Mouse (Mus musculus): ENCODE measurements around the gene Frat2.
A peak's percentile ranks its signal among the peaks of the same experiment; 100 is the strongest.
"Not testable (repeated sequence)": the region's sequence is repeated elsewhere in the genome, so short reads cannot be mapped to it uniquely, and the experiment has no call there.

The Frat2 gene

GRCm38 (mm10) chr19:41847992-41848851 is at the start of gene Frat2:
Frat2 (minus strand) TSS chr19:41848132.
- DNase-seq (ENCODE audit: low spot score): peak; percentile 52

- DNase-seq (ENCODE audit: low spot score): no peak
Observed at GRCm38 (mm10) chr19:41896319-41896711, 48.4 kb upstream of the Frat2 start.

- DNase-seq (ENCODE audit: low spot score): no peak
Observed at GRCm38 (mm10) chr19:41895460-41896318, 47.8 kb upstream of the Frat2 start, which contains the start of gene Rrp12. Rrp12 (minus strand) TSS chr19:41896173.

GRCm38 (mm10) chr19:41894959-41895358 is 47.0 kb upstream of the Frat2 start:
- no peak for DNase-seq (ENCODE audit: low spot score)

- no peak for DNase-seq (ENCODE audit: low spot score)
Observed at GRCm38 (mm10) chr19:41888191-41888590, 40.3 kb upstream of the Frat2 start.

- no peak for DNase-seq (ENCODE audit: low spot score)
Observed at GRCm38 (mm10) chr19:41883882-41884281, 36.0 kb upstream of the Frat2 start.

GRCm38 (mm10) chr19:41881842-41882241 is 33.9 kb upstream of the Frat2 start:
- no peak for DNase-seq (ENCODE audit: low spot score)

- DNase-seq (ENCODE audit: low spot score): no peak
Observed at GRCm38 (mm10) chr19:41874356-41874755, 26.4 kb upstream of the Frat2 start.

GRCm38 (mm10) chr19:41872285-41872684 is 24.4 kb upstream of the Frat2 start:
- no peak for DNase-seq (ENCODE audit: low spot score)

- not testable (repeated sequence) for DNase-seq (ENCODE audit: low spot score)
Observed at GRCm38 (mm10) chr19:41869946-41870345, 22.0 kb upstream of the Frat2 start.

GRCm38 (mm10) chr19:41869296-41869695 is 21.4 kb upstream of the Frat2 start:
- DNase-seq (ENCODE audit: low spot score): no peak

- no peak for DNase-seq (ENCODE audit: low spot score)
Observed at GRCm38 (mm10) chr19:41866707-41867106, 18.8 kb upstream of the Frat2 start.

- DNase-seq (ENCODE audit: low spot score): no peak
Observed at GRCm38 (mm10) chr19:41857816-41858310, 9.9 kb upstream of the Frat2 start.

- DNase-seq (ENCODE audit: low spot score): no peak
Observed at GRCm38 (mm10) chr19:41857086-41857762, 9.3 kb upstream of the Frat2 start.

- DNase-seq (ENCODE audit: low spot score): no peak
Observed at GRCm38 (mm10) chr19:41852423-41852822, 4.5 kb upstream of the Frat2 start.

GRCm38 (mm10) chr19:41850719-41851543 is 3.0 kb upstream of the Frat2 start:
- DNase-seq (ENCODE audit: low spot score): no peak

- no peak for DNase-seq (ENCODE audit: low spot score)
Observed at GRCm38 (mm10) chr19:41850021-41850718, 2.2 kb upstream of the Frat2 start.

- not testable (repeated sequence) for DNase-seq (ENCODE audit: low spot score)
Observed at GRCm38 (mm10) chr19:41847614-41847991, 329 bp downstream of the Frat2 start.

- DNase-seq (ENCODE audit: low spot score): no peak
Observed at GRCm38 (mm10) chr19:41847091-41847581, 796 bp downstream of the Frat2 start.

GRCm38 (mm10) chr19:41846366-41847090 is 1.4 kb downstream of the Frat2 start:
- no peak for DNase-seq (ENCODE audit: low spot score)

Measured in urinary bladder, postnatal 10 days (tissue).